Mouse (Mus musculus) forebrain, embryonic 11.5 days (tissue): ENCODE data around the gene Rab1b. TPM values are rescaled to one million over a fixed set of nuclear protein-coding genes. Genes with fewer than 3 reads are reported as not detected.

ENCODE experiments used
- ATAC-seq: fragments of 200-750 bp; cut with Nextera tagmentation; replicated peaks from 2 replicates; pipeline ENCODE4 v1.8.0; 2017; ENCODE audit warnings: moderate TSS enrichment; ENCODE audit not compliant: low FRiP score
- DNase-seq: peaks from one replicate; pipeline ENCODE4 v3.0.0-alpha.2; 2017; ENCODE audit warnings: low spot score
- H3K27ac ChIP-seq: fragments of 300-500 bp; sonication (generic); 2 replicates; pipeline ENCODE4 v1.5.1; 2014; ENCODE audit warnings: low read depth, low read length
- H3K27me3 ChIP-seq: fragments of 300-500 bp; sonication (generic); 2 replicates; pipeline ENCODE4 v1.6.1; 2014; ENCODE audit warnings: mild to moderate bottlenecking, low read length, mixed read lengths; ENCODE audit not compliant: control insufficient read depth, insufficient read depth
- H3K36me3 ChIP-seq: fragments of 300-500 bp; sonication (generic); 2 replicates; pipeline ENCODE4 v1.6.1; 2014; ENCODE audit warnings: mild to moderate bottlenecking, low read length, moderate library complexity, mixed read lengths; ENCODE audit not compliant: control insufficient read depth, insufficient read depth
- H3K4me1 ChIP-seq: fragments of 300-500 bp; sonication (generic); replicated peaks from 2 replicates; pipeline ENCODE4 v1.6.1; 2014; ENCODE audit warnings: low read length, mixed read lengths; ENCODE audit not compliant: control insufficient read depth, insufficient read depth
- H3K4me2 ChIP-seq: fragments of 300-500 bp; sonication (generic); 2 replicates; pipeline ENCODE4 v1.6.1; 2014; ENCODE audit warnings: low read depth, mild to moderate bottlenecking, low read length, moderate library complexity, mixed read lengths; ENCODE audit not compliant: severe bottlenecking
- H3K4me3 ChIP-seq: fragments of 300-500 bp; sonication (generic); 2 replicates; pipeline ENCODE4 v1.5.1; 2014; ENCODE audit warnings: low read depth, low read length
- H3K9ac ChIP-seq: fragments of 300-500 bp; sonication (generic); 2 replicates; pipeline ENCODE4 v1.6.1; 2014; ENCODE audit warnings: low read length
- H3K9me3 ChIP-seq: fragments of 300-500 bp; sonication (generic); 2 replicates; pipeline ENCODE4 v1.6.1; 2016; ENCODE audit warnings: low read length, mixed read lengths; ENCODE audit not compliant: control insufficient read depth
- WGBS: fragments of 180-500 bp; shearing (Covaris S2); extraction: QIAGEN DNeasy Blood & Tissue Kit; methylation state at CpG from one replicate; pipeline ENCODE4 v1.1.7; 2014; 5-methylcytosine and 5-hydroxymethylcytosine counted together
- polyA plus RNA-seq: library from polyadenylated mRNA; unstranded; fragments of >200 nt; fragmentation: Nextera tagmentation; extraction: Ambion mirVana; gene quantifications from 2 replicates; pipeline ENCODE4 v1.2.1, GENCODE M21; 2014

The Rab1b gene
- polyA plus RNA-seq, 1 experiment from 2014 or later = 250 TPM

DNA sequence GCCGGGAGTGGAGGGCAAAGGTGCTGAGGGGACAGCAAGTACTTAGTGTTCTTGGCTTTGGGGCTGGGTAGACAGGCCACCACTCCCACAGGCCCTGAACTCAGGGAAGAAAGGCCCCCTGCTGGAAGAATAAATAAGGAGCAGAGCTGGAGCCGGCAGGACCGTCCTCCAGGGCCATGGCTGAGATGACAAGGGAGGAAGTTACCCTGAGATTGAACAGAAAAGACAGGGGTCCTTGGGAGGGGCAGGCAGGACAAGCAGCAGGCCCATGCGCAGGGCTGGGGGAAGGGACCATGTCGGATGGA is 1.4 kb upstream of the Rab1b start:
- H3K9ac ChIP-seq = no peak overlapping the region; the same call in 1 of the 2 replicates
- WGBS = 30% methylated on average over 5 of the region's 5 CpGs
- no peak for ATAC-seq
- no peaks in the 10 kb centered on the region for H3K9me3 ChIP-seq
- DNase-seq = no peak
- no peak overlapping the region for H3K4me3 ChIP-seq
- H3K27me3 ChIP-seq = no peaks in the 10 kb centered on the region
- H3K4me1 ChIP-seq = peaks cover 9% of the 10 kb centered on the region
- H3K36me3 ChIP-seq = peaks cover 9% of the 10 kb centered on the region; the same call in 1 of the 2 replicates
- H3K27ac ChIP-seq = no peak overlapping the region
- H3K4me2 ChIP-seq = no peak overlapping the region

DNA sequence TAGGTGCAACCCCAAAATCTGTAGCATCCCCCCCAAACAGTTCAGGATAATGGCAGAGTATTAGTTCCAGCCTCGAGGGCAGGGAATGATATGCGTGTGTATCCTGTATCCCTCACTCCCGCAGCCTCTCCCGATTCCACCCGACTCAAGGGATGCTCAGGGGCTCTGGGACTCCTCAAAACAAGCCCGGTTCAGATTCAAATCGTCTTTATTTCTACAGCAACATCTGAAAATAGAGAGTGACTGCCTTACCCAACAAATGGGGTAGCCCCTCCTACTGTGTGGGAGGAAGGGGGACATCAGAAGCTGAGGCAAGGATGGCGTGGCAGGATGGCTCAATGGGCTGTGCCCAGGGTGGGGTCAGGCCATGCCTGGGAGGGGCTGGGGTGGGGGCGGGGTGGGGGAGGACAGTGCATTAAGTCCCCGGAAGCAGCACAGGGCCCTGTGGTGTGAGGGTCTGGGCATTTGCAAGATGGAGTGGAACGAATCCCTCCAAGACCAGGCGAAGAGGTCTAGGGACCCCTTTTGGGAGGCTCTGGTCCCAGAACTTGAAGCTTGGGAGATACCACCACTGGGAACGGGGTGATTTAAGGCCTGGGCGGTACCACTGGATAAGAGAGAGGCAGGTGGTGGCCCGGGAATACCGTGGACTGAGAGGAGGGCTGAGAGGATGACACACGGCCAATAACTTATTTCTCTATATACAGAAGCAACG is 841 bp upstream of the Rab1b start:
- H3K36me3 ChIP-seq = peaks cover 11% of the 10 kb centered on the region; the same call in 1 of the 2 replicates
- peak overlapping the region; percentile 24; the same call in 1 of the 2 replicates for H3K4me2 ChIP-seq
- no peak overlapping the region; the same call in 1 of the 2 replicates for H3K9ac ChIP-seq
- H3K9me3 ChIP-seq = no peaks in the 10 kb centered on the region
- H3K4me3 ChIP-seq = no peak overlapping the region
- ATAC-seq (no peak), DNase-seq (no peak)
- peaks cover 9% of the 10 kb centered on the region for H3K4me1 ChIP-seq
- H3K27ac ChIP-seq = no peak overlapping the region
- 79% methylated on average over 18 of the region's 18 CpGs for WGBS
- no peaks in the 10 kb centered on the region for H3K27me3 ChIP-seq

DNA sequence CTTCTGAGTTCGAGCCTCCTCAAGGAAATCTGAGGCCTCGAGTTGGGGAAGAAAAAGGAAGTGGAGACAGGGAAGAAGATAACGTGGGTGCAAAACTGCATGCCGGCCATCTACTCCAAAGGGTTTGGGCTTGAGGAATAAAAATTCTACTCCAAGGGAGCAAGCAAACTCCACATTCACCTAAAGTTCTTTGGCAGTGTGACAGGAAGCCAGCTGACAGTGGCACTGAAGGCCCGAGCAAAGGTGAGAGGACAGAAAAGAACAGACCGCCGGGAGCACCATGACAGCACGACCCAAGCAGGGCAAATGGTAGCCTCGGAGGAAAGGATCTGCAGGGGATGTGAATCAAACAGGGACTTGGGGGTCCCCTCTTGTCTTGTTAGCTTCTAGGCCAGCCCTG is 798 bp downstream of the Rab1b start:
- Histone ChIP-seq H3K27me3 (no peaks in the 10 kb centered on the region), H3K4me2 (peak overlapping the region; percentile 72), H3K4me3 (peak overlapping the region; percentile 63), H3K36me3 (peaks cover 9% of the 10 kb centered on the region; the same call in 1 of the 2 replicates), H3K4me1 (peaks cover 9% of the 10 kb centered on the region), H3K9me3 (no peaks in the 10 kb centered on the region), H3K27ac (0 out of 2 replicates have a peak overlapping the region, but pooled peaks have one; percentile 87), H3K9ac (peak overlapping the region; percentile 91)
- DNase-seq (no peak), ATAC-seq (no peak; the same call in 1 of the 2 replicates)
- WGBS = 29% methylated on average over 9 of the region's 9 CpGs

DNA sequence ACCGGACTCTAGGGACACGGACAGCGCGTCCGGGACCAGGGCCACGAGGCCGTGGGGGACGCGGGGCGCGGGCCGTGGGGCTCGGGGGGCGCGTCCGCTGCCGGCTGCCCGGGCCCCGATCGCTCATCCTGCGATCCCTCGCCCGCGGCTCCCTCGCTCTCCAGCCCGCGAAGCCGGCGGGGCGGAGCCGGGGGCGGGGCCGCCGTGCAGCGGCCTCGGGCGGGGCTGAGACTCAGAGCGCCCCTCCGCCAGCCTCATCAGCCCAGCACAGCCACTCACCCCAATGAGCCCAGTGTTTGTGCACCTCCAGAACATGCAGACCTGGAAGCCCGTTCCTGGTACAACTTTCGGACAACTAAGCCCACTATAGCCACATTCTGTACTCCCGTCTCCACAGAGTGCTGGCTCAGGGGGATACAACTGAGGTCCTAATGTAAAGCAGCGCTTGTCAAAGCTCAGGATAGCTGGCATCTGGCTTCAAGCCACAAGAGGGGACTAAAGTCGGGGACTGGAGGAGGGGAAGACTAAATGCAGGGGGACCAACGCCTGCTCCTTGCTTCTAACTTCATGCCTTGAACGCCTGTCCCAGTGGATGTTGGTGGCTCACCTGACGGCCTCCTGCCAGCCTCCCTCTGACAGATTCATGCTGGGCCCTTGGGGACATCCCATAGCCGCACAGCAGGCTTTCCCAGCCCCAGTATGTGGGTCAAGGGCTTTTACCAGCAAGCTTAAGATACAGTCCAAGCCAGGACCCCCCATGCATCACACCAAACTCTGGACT is 8.3 kb downstream of the Rab1b start, which contains the start of gene Cnih2:
Gene Cnih2 (minus strand): TSS at position 159 of the 781 bp plus-strand sequence.
- no peaks in the 10 kb centered on the region for H3K27me3 ChIP-seq
- peak within 1 kb of the TSS; percentile 97 for H3K4me2 ChIP-seq
- peak; percentile 71 for ATAC-seq
- peak within 1 kb of the TSS; percentile 88 for H3K9ac ChIP-seq
- peak; percentile 90 for DNase-seq
- H3K36me3 ChIP-seq = peaks cover 14% of the 10 kb centered on the region; the same call in 1 of the 2 replicates
- H3K4me1 ChIP-seq = peaks cover 21% of the 10 kb centered on the region
- no peaks in the 10 kb centered on the region for H3K9me3 ChIP-seq
- 8% methylated on average over 14 of the region's 48 CpGs for WGBS
- peak within 1 kb of the TSS; percentile 57 for H3K4me3 ChIP-seq
- peak within 1 kb of the TSS; percentile 19 for H3K27ac ChIP-seq

DNA sequence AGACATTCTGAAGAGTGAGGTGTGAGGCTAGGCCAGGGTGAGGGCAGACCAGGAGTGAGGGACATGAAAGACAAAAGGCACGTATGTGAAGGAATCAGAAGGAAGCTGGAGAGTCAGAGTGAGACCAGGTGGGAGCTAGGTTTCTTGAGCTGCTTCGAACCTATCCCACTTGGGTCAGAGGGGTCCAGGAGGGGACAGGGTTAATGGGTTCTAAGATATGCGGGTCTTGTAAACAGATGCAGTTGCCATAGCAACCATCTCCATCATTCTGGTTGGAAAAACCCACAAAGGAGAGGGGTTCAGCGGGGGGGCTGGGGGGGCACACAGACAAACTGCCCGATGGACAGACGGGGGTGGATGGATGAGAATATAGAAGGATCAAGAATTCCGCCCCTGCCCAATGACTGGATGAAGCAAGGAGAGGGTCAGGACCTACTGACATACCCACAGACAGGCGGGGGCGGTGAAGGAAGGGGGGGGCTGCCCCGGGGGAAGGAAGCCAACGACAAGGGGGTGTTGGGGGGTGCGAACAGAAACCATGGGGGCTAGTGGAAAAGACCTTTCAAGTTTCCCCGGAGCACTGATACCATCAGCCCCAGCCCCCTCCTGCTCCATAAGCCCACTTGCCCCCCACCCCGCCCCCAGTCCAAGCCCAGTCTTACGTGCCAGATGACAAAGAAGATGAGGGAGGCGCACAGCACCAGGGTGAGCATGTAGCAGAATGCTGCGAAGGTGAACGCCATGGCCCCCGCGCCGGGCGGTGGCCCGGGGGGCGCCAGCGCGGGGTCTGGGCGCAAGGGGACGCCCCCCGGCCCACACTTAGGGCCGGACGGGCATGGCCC is 9.1 kb downstream of the Rab1b start:
- Histone ChIP-seq H3K9me3 (no peaks in the 10 kb centered on the region), H3K27ac (peak overlapping the region; percentile 19; the same call in 1 of the 2 replicates), H3K4me3 (peak overlapping the region; percentile 57), H3K36me3 (peaks cover 11% of the 10 kb centered on the region; the same call in 1 of the 2 replicates), H3K9ac (peak overlapping the region; percentile 88), H3K27me3 (no peaks in the 10 kb centered on the region), H3K4me2 (peak overlapping the region; percentile 97), H3K4me1 (peaks cover 21% of the 10 kb centered on the region)
- 3% methylated on average over 24 of the region's 31 CpGs for WGBS
- ATAC-seq (no peak; the same call in 1 of the 2 replicates), DNase-seq (no peak)

DNA sequence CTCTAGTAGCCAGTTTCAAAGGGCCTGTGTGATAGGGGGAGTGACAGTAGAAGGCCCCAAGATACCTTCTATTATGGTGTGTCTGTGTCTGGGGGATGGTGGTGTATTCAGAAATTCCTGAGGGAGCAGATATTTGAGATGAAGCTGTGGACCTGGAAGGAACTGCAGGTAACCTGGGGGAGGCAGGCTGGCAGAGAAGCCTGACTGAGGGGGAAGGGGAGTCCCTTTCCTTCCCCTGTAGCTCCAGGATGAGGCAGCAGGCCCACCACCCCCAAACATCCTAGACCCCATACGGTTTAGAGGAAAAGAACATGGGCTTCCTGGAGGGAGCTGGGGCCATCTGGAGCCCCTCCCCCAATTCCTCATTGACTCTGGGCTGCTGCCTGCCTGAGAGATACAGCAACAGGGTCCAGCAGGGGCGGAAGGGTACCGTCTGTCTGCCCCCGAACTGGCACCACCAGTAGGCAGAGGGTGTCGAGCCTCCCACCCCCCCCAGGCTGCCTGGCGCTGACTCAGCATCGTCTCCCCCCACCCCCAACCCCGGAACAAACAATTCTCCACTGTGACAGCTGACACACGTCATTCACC is 10.9 kb downstream of the Rab1b start:
- H3K4me1 ChIP-seq = peaks cover 23% of the 10 kb centered on the region
- H3K36me3 ChIP-seq = peaks cover 9% of the 10 kb centered on the region; the same call in 1 of the 2 replicates
- no peaks in the 10 kb centered on the region for H3K9me3 ChIP-seq
- H3K4me2 ChIP-seq = peak overlapping the region; percentile 97
- H3K4me3 ChIP-seq = peak overlapping the region; percentile 57
- peak overlapping the region; percentile 9; the same call in 1 of the 2 replicates for H3K9ac ChIP-seq
- ATAC-seq (no peak), DNase-seq (no peak)
- no peak overlapping the region for H3K27ac ChIP-seq
- 15% methylated on average over 9 of the region's 9 CpGs for WGBS
- H3K27me3 ChIP-seq = no peaks in the 10 kb centered on the region

DNA sequence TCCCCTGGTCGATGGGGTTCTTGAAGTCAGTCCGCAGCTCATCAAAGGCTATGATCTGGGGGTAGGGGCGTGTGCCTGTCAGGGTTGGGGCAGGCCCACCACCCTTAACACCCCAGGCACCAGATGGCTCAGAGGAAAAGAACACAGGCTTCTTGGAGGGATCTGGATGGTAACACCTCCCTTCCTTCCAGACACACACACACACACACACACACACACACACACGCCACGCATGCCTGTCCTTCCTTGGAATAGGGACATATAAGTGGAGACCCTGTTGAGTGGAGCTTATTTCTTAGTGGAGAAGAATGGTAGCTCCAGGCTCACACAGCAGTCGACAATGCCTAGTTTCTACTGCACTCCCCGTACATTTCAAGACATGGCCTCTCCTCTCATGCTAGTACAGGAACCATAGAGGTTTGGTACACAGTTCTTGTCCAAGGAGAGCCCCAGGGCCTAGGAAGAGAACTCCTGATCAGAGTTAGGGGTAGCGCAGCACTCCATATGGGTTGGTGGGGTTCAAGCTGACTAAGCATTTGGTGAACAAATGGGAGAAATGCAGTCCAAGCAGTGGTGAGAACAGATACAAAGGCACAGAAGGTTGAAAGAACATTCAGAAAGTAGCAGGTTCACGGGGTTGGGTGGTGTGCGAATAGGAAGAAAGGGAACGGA is 12.0 kb downstream of the Rab1b start:
- Histone ChIP-seq H3K9ac (peak overlapping the region; percentile 6; the same call in 1 of the 2 replicates), H3K4me3 (peak overlapping the region; percentile 18), H3K27ac (peak overlapping the region; percentile 15; the same call in 1 of the 2 replicates), H3K4me2 (peak overlapping the region; percentile 46), H3K9me3 (no peaks in the 10 kb centered on the region), H3K27me3 (no peaks in the 10 kb centered on the region), H3K36me3 (no peaks in the 10 kb centered on the region), H3K4me1 (peaks cover 23% of the 10 kb centered on the region)
- DNase-seq = no peak
- 34% methylated on average over 11 of the region's 11 CpGs for WGBS
- peak; percentile 13 for ATAC-seq
